Mouse (Mus musculus) CD4-positive helper T cell, adult 2 months (primary cell): ENCODE measurements around the gene Med22.

ENCODE experiments used
- DNase-seq: peaks from one replicate; pipeline ENCODE4 v3.0.0-alpha.2; 2012; ENCODE audit warnings: low read depth, missing footprints, low spot score

Med22 gene

GRCm38 (mm10) chr2:26910124-26910993 is at the start of gene Med22, which contains the start of gene Rpl7a:
TSS of gene Med22 (minus strand) at chr2:26910677.
TSS of gene Rpl7a (plus strand) at chr2:26910764.
- DNase-seq: peak; percentile 99

- DNase-seq: no peak
These were observed 47.0 kb upstream of the Med22 start for GRCm38 (mm10) chr2:26957488-26957859.

GRCm38 (mm10) chr2:26956811-26957487 is 46.5 kb upstream of the Med22 start:
- no peak for DNase-seq

- DNase-seq: no peak
These were observed 44.4 kb upstream of the Med22 start for GRCm38 (mm10) chr2:26954735-26955395.

- DNase-seq: no peak
These were observed 42.4 kb upstream of the Med22 start for GRCm38 (mm10) chr2:26952866-26953265.

- no peak for DNase-seq
These were observed 41.7 kb upstream of the Med22 start for GRCm38 (mm10) chr2:26952193-26952592.

GRCm38 (mm10) chr2:26951346-26951905 is 40.9 kb upstream of the Med22 start:
- no peak for DNase-seq

- DNase-seq: no peak
These were observed 39.9 kb upstream of the Med22 start for GRCm38 (mm10) chr2:26950411-26950810.

GRCm38 (mm10) chr2:26943253-26943652 is 32.8 kb upstream of the Med22 start:
- no peak for DNase-seq

- DNase-seq: no peak
These were observed 31.1 kb upstream of the Med22 start for GRCm38 (mm10) chr2:26941539-26941938.

- DNase-seq: peak; percentile 57
These were observed 25.9 kb upstream of the Med22 start for GRCm38 (mm10) chr2:26936425-26936824.

GRCm38 (mm10) chr2:26935286-26935685 is 24.8 kb upstream of the Med22 start:
- peak; percentile 62 for DNase-seq

GRCm38 (mm10) chr2:26933304-26934055 is 23.0 kb upstream of the Med22 start, which contains the start of the genes Surf4 and Stkld1:
TSS of gene Surf4 (minus strand) at chr2:26933928.
TSS of gene Stkld1 (plus strand) at chr2:26934047.
- peak; percentile 96 for DNase-seq

- DNase-seq: peak; percentile 48
These were observed 22.2 kb upstream of the Med22 start for GRCm38 (mm10) chr2:26932473-26933303.

- peak; percentile 78 for DNase-seq
These were observed 19.9 kb upstream of the Med22 start for GRCm38 (mm10) chr2:26930390-26930789.

- DNase-seq: no peak
These were observed 17.4 kb upstream of the Med22 start for GRCm38 (mm10) chr2:26927745-26928476.

- DNase-seq: no peak
These were observed 11.3 kb upstream of the Med22 start for GRCm38 (mm10) chr2:26921784-26922183.

- no peak for DNase-seq
These were observed 9.8 kb upstream of the Med22 start for GRCm38 (mm10) chr2:26920190-26920855.

GRCm38 (mm10) chr2:26919684-26920083 is 9.2 kb upstream of the Med22 start:
- no peak for DNase-seq
